In the genomic region with DNA sequence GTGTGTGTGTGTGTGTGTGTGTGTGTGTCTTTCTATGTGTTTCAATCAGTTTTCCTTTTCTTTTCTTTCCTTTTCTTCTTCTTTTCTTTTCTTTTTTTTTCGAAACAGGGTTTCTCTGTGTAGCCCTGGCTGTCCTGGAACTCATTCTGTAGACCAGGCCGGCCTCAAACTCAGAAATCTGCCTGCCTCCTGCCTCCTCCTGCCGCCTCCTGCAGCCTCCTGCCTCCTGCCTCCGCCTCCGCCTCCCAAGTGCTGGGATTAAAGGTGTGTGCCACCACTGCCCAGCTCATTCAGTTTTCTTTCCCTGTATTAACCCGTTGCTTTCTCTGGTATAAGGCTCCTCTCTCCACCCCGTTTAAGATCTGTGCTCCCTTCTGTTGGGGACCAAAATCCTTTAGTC, we compare ENCODE assay signal across 12 mouse cellular contexts.
"Had no signal": no experiment of that assay in that cellular context is flagged by ENCODE, and none has a peak within 500 bp of the region (broad histone marks: within the 10 kb centered on the region; RNA-seq: fewer than 3 reads in every experiment).

No protein-coding gene starts in this region.

- DNase-seq: gastrocnemius, postnatal 14 days; gastrocnemius, postnatal 36 days; heart, adult 11 months; heart, adult 2 months; heart, postnatal 14 days; heart, postnatal 36 days; kidney, adult 11 months; kidney, adult 2 months; kidney, adult 9 months; kidney, postnatal 14 days; layer of hippocampus, adult 9-11 months; layer of hippocampus, postnatal 36 days had no signal
